Mouse (Mus musculus): ENCODE measurements around the gene Rnf182. TPM values are rescaled to one million over a fixed set of nuclear protein-coding genes. Genes with fewer than 3 reads are reported as not detected.

Rnf182 gene
- 0.07 TPM in 2 replicates for polyA plus RNA-seq (2012; rRNA removed)

GRCm38 (mm10) chr13:43615577-43616254, at the start of gene Rnf182:
Gene Rnf182, plus strand, starts transcription at chr13:43615710.
- no peak for DNase-seq (ENCODE audit: low read depth, low spot score)
- WGBS: under 1% methylated on average over 57 of the region's 58 CpGs

- no peak for DNase-seq (ENCODE audit: low read depth, low spot score)
- 84% methylated on average over 8 of the region's 8 CpGs for WGBS
Observed at GRCm38 (mm10) chr13:43566184-43566583, 49.3 kb upstream of the Rnf182 start.

- no peak for DNase-seq (ENCODE audit: low read depth, low spot score)
- 69% methylated on average over 25 of the region's 25 CpGs for WGBS
Observed at GRCm38 (mm10) chr13:43567141-43567891, 48.2 kb upstream of the Rnf182 start.

- no peak for DNase-seq (ENCODE audit: low read depth, low spot score)
- 31% methylated on average over 2 of the region's 2 CpGs for WGBS
Observed at GRCm38 (mm10) chr13:43573979-43574378, 41.5 kb upstream of the Rnf182 start.

GRCm38 (mm10) chr13:43575431-43575830, 40.1 kb upstream of the Rnf182 start:
- DNase-seq (ENCODE audit: low read depth, low spot score): no peak
- WGBS: 91% methylated on average over 5 of the region's 5 CpGs

GRCm38 (mm10) chr13:43577254-43577653, 38.3 kb upstream of the Rnf182 start:
- 62% methylated on average over 5 of the region's 5 CpGs for WGBS
- no peak for DNase-seq (ENCODE audit: low read depth, low spot score)

GRCm38 (mm10) chr13:43577766-43578165, 37.7 kb upstream of the Rnf182 start:
- no peak for DNase-seq (ENCODE audit: low read depth, low spot score)
- 88% methylated on average over 12 of the region's 12 CpGs for whole genome bisulfite sequencing

GRCm38 (mm10) chr13:43579740-43580139, 35.8 kb upstream of the Rnf182 start:
- DNase-seq (ENCODE audit: low read depth, low spot score): no peak
- 18% methylated on average over 18 of the region's 18 CpGs for WGBS

GRCm38 (mm10) chr13:43580661-43581060, 34.8 kb upstream of the Rnf182 start:
- DNase-seq (ENCODE audit: low read depth, low spot score): no peak
- 90% methylated on average over 5 of the region's 5 CpGs for WGBS

GRCm38 (mm10) chr13:43582961-43583360, 32.5 kb upstream of the Rnf182 start:
- no peak for DNase-seq (ENCODE audit: low read depth, low spot score)
- 68% methylated on average over 16 of the region's 16 CpGs for WGBS

- DNase-seq (ENCODE audit: low read depth, low spot score): no peak
- 63% methylated on average over 8 of the region's 8 CpGs for WGBS
Observed at GRCm38 (mm10) chr13:43583504-43583903, 32.0 kb upstream of the Rnf182 start.

GRCm38 (mm10) chr13:43585335-43585734, 30.2 kb upstream of the Rnf182 start:
- 65% methylated on average over 2 of the region's 2 CpGs for WGBS
- no peak for DNase-seq (ENCODE audit: low read depth, low spot score)

- DNase-seq (ENCODE audit: low read depth, low spot score): no peak
- WGBS: 88% methylated on average over 3 of the region's 3 CpGs
Observed at GRCm38 (mm10) chr13:43586966-43587365, 28.5 kb upstream of the Rnf182 start.

GRCm38 (mm10) chr13:43587844-43588840, 27.4 kb upstream of the Rnf182 start:
- 76% methylated on average over 14 of the region's 14 CpGs for WGBS

GRCm38 (mm10) chr13:43591828-43592680, 23.5 kb upstream of the Rnf182 start:
- DNase-seq (ENCODE audit: low read depth, low spot score): no peak
- WGBS: 66% methylated on average over 28 of the region's 28 CpGs

More at GRCm38 (mm10) chr13:43587844-43588840, 27.4 kb upstream of the Rnf182 start:
- no peak for DNase-seq (ENCODE audit: low read depth, low spot score)

- DNase-seq (ENCODE audit: low read depth, low spot score): no peak
- WGBS: 56% methylated on average over 8 of the region's 8 CpGs
Observed at GRCm38 (mm10) chr13:43592681-43593068, 22.8 kb upstream of the Rnf182 start.

GRCm38 (mm10) chr13:43595896-43596295, 19.6 kb upstream of the Rnf182 start:
- WGBS: 57% methylated on average over 4 of the region's 4 CpGs

GRCm38 (mm10) chr13:43600967-43601366, 14.5 kb upstream of the Rnf182 start:
- 85% methylated on average over 6 of the region's 6 CpGs for WGBS
- DNase-seq (ENCODE audit: low read depth, low spot score): no peak

More at GRCm38 (mm10) chr13:43595896-43596295, 19.6 kb upstream of the Rnf182 start:
- DNase-seq (ENCODE audit: low read depth, low spot score): no peak

GRCm38 (mm10) chr13:43602440-43602839, 13.1 kb upstream of the Rnf182 start:
- WGBS: 64% methylated on average over 2 of the region's 2 CpGs
- no peak for DNase-seq (ENCODE audit: low read depth, low spot score)
